Mouse (Mus musculus): ENCODE measurements around the gene Gipc1. TPM values are rescaled to one million over a fixed set of nuclear protein-coding genes. Genes with fewer than 3 reads are reported as not detected.
A peak's percentile ranks its signal among the peaks of the same experiment; 100 is the strongest.

Gene Gipc1
- polyA plus RNA-seq, 1 experiment from 2014 or later: 171 TPM

- Histone ChIP-seq H3K27ac (ENCODE audit: low read length) (no peak overlapping the region), H3K4me3 (ENCODE audit: low read length) (no peak overlapping the region), H3K4me1 (ENCODE audit: control insufficient read depth, insufficient read depth, low read length) (peaks cover 7% of the 10 kb centered on the region), H3K4me2 (ENCODE audit: low read depth, low read length) (no peak overlapping the region), H3K9me3 (ENCODE audit: control insufficient read depth, low read length) (no peaks in the 10 kb centered on the region), H3K9ac (ENCODE audit: low read depth, low read length) (no peak overlapping the region), H3K36me3 (ENCODE audit: control insufficient read depth, insufficient read depth, low read length) (peaks cover 13% of the 10 kb centered on the region), H3K27me3 (replicated peaks; ENCODE audit: control insufficient read depth, insufficient read depth, low read length) (no peaks in the 10 kb centered on the region)
- ATAC-seq: no peak
- 90% methylated on average over 6 of the region's 6 CpGs for WGBS
Measured at GRCm38 (mm10) chr8:83689264-83689663, 36.8 kb downstream of the Gipc1 start.

- no peak for ATAC-seq
- 73% methylated on average over 10 of the region's 10 CpGs for WGBS
- H3K9me3 ChIP-seq (ENCODE audit: control insufficient read depth, low read length): no peaks in the 10 kb centered on the region
- H3K4me2 ChIP-seq (ENCODE audit: low read depth, low read length): no peak overlapping the region
- no peak overlapping the region for H3K27ac ChIP-seq (ENCODE audit: low read length)
- peaks cover 38% of the 10 kb centered on the region for H3K4me1 ChIP-seq (ENCODE audit: control insufficient read depth, insufficient read depth, low read length)
- H3K27me3 ChIP-seq (replicated peaks; ENCODE audit: control insufficient read depth, insufficient read depth, low read length): no peaks in the 10 kb centered on the region
- no peak overlapping the region for H3K4me3 ChIP-seq (ENCODE audit: low read length)
- H3K36me3 ChIP-seq (ENCODE audit: control insufficient read depth, insufficient read depth, low read length): peaks cover 13% of the 10 kb centered on the region
- 0 out of 2 replicates have a peak overlapping the region, but pooled peaks have one; percentile 29 for H3K9ac ChIP-seq (ENCODE audit: low read depth, low read length)
Measured at GRCm38 (mm10) chr8:83693609-83694236, 41.2 kb downstream of the Gipc1 start.

GRCm38 (mm10) chr8:83694369-83695160, 42.1 kb downstream of the Gipc1 start:
- WGBS: 73% methylated on average over 11 of the region's 11 CpGs

GRCm38 (mm10) chr8:83695351-83696106, 43.1 kb downstream of the Gipc1 start:
- Histone ChIP-seq H3K27ac (ENCODE audit: low read length) (no peak overlapping the region), H3K4me2 (ENCODE audit: low read depth, low read length) (no peak overlapping the region), H3K36me3 (ENCODE audit: control insufficient read depth, insufficient read depth, low read length) (peaks cover 13% of the 10 kb centered on the region), H3K9me3 (ENCODE audit: control insufficient read depth, low read length) (no peaks in the 10 kb centered on the region), H3K4me1 (ENCODE audit: control insufficient read depth, insufficient read depth, low read length) (peaks cover 43% of the 10 kb centered on the region), H3K4me3 (ENCODE audit: low read length) (no peak overlapping the region), H3K27me3 (replicated peaks; ENCODE audit: control insufficient read depth, insufficient read depth, low read length) (no peaks in the 10 kb centered on the region), H3K9ac (ENCODE audit: low read depth, low read length) (no peak overlapping the region)
- ATAC-seq: no peak
- WGBS: 64% methylated on average over 17 of the region's 17 CpGs

More at GRCm38 (mm10) chr8:83694369-83695160, 42.1 kb downstream of the Gipc1 start:
- H3K4me2 ChIP-seq (ENCODE audit: low read depth, low read length): no peak overlapping the region
- no peak for ATAC-seq
- H3K27ac ChIP-seq (ENCODE audit: low read length): no peak overlapping the region
- H3K9ac ChIP-seq (ENCODE audit: low read depth, low read length): no peak overlapping the region
- H3K36me3 ChIP-seq (ENCODE audit: control insufficient read depth, insufficient read depth, low read length): peaks cover 13% of the 10 kb centered on the region
- H3K27me3 ChIP-seq (replicated peaks; ENCODE audit: control insufficient read depth, insufficient read depth, low read length): no peaks in the 10 kb centered on the region
- peaks cover 41% of the 10 kb centered on the region for H3K4me1 ChIP-seq (ENCODE audit: control insufficient read depth, insufficient read depth, low read length)
- H3K9me3 ChIP-seq (ENCODE audit: control insufficient read depth, low read length): no peaks in the 10 kb centered on the region
- H3K4me3 ChIP-seq (ENCODE audit: low read length): no peak overlapping the region

GRCm38 (mm10) chr8:83697374-83698220, 45.1 kb downstream of the Gipc1 start:
- Histone ChIP-seq H3K4me2 (ENCODE audit: low read depth, low read length) (peak overlapping the region; percentile 86), H3K9ac (ENCODE audit: low read depth, low read length) (peak overlapping the region; percentile 97), H3K27ac (ENCODE audit: low read length) (peak overlapping the region; percentile 93), H3K4me3 (ENCODE audit: low read length) (peak overlapping the region; percentile 93), H3K4me1 (ENCODE audit: control insufficient read depth, insufficient read depth, low read length) (peaks cover 43% of the 10 kb centered on the region), H3K36me3 (ENCODE audit: control insufficient read depth, insufficient read depth, low read length) (no peaks in the 10 kb centered on the region), H3K9me3 (ENCODE audit: control insufficient read depth, low read length) (no peaks in the 10 kb centered on the region), H3K27me3 (replicated peaks; ENCODE audit: control insufficient read depth, insufficient read depth, low read length) (no peaks in the 10 kb centered on the region)
- ATAC-seq: peak; percentile 39
- WGBS: 41% methylated on average over 19 of the region's 19 CpGs

GRCm38 (mm10) chr8:83698291-83698660, 45.8 kb downstream of the Gipc1 start:
- no peaks in the 10 kb centered on the region for H3K36me3 ChIP-seq (ENCODE audit: control insufficient read depth, insufficient read depth, low read length)
- WGBS: 2% methylated on average over 15 of the region's 15 CpGs
- peak overlapping the region; percentile 93 for H3K4me3 ChIP-seq (ENCODE audit: low read length)
- peak overlapping the region; percentile 93 for H3K27ac ChIP-seq (ENCODE audit: low read length)
- peaks cover 43% of the 10 kb centered on the region for H3K4me1 ChIP-seq (ENCODE audit: control insufficient read depth, insufficient read depth, low read length)
- H3K9me3 ChIP-seq (ENCODE audit: control insufficient read depth, low read length): no peaks in the 10 kb centered on the region
- H3K9ac ChIP-seq (ENCODE audit: low read depth, low read length): peak overlapping the region; percentile 97
- no peaks in the 10 kb centered on the region for H3K27me3 ChIP-seq (replicated peaks; ENCODE audit: control insufficient read depth, insufficient read depth, low read length)
- ATAC-seq: peak; percentile 68
- peak overlapping the region; percentile 86 for H3K4me2 ChIP-seq (ENCODE audit: low read depth, low read length)

GRCm38 (mm10) chr8:83698661-83699453, 46.4 kb downstream of the Gipc1 start, which contains the start of gene Pkn1:
Gene Pkn1, minus strand, starts transcription at chr8:83699179.
- WGBS: 1% methylated on average over 75 of the region's 85 CpGs
- peak; percentile 88 for ATAC-seq
- peaks cover 40% of the 10 kb centered on the region for H3K4me1 ChIP-seq (ENCODE audit: control insufficient read depth, insufficient read depth, low read length)

GRCm38 (mm10) chr8:83699566-83699965, 47.1 kb downstream of the Gipc1 start:
- H3K36me3 ChIP-seq (ENCODE audit: control insufficient read depth, insufficient read depth, low read length): no peaks in the 10 kb centered on the region
- H3K27me3 ChIP-seq (replicated peaks; ENCODE audit: control insufficient read depth, insufficient read depth, low read length): no peaks in the 10 kb centered on the region
- no peaks in the 10 kb centered on the region for H3K9me3 ChIP-seq (ENCODE audit: control insufficient read depth, low read length)
- H3K4me2 ChIP-seq (ENCODE audit: low read depth, low read length): peak overlapping the region; percentile 86
- peak overlapping the region; percentile 93 for H3K27ac ChIP-seq (ENCODE audit: low read length)
- WGBS: 25% methylated on average over 9 of the region's 9 CpGs
- H3K4me1 ChIP-seq (ENCODE audit: control insufficient read depth, insufficient read depth, low read length): peaks cover 34% of the 10 kb centered on the region
- peak overlapping the region; percentile 97 for H3K9ac ChIP-seq (ENCODE audit: low read depth, low read length)
- H3K4me3 ChIP-seq (ENCODE audit: low read length): peak overlapping the region; percentile 93
- no peak for ATAC-seq

More at GRCm38 (mm10) chr8:83698661-83699453, 46.4 kb downstream of the Gipc1 start, which contains the start of gene Pkn1:
- Histone ChIP-seq H3K27ac (ENCODE audit: low read length) (peak within 1 kb of the TSS; percentile 93), H3K4me2 (ENCODE audit: low read depth, low read length) (peak within 1 kb of the TSS; percentile 86), H3K9me3 (ENCODE audit: control insufficient read depth, low read length) (no peaks in the 10 kb centered on the region), H3K36me3 (ENCODE audit: control insufficient read depth, insufficient read depth, low read length) (no peaks in the 10 kb centered on the region), H3K27me3 (replicated peaks; ENCODE audit: control insufficient read depth, insufficient read depth, low read length) (no peaks in the 10 kb centered on the region), H3K9ac (ENCODE audit: low read depth, low read length) (peak within 1 kb of the TSS; percentile 97), H3K4me3 (ENCODE audit: low read length) (peak within 1 kb of the TSS; percentile 93)
